Mouse (Mus musculus) CH12.LX (cell line): Measurements from ENCODE around the gene Sox12. TPM values are rescaled to one million over a fixed set of nuclear protein-coding genes. Genes with fewer than 3 reads are reported as not detected.

Source experiments
- DNase-seq: peaks from one replicate; pipeline ENCODE4 v3.0.0-alpha.2; 2013; ENCODE audit errors: extremely low read depth
- H3K27ac ChIP-seq: 2 replicates; pipeline ENCODE4 v1.5.1; 2012; ENCODE audit warnings: low read depth, mild to moderate bottlenecking, control low read depth, moderate library complexity; ENCODE audit not compliant: insufficient read depth
- H3K27me3 ChIP-seq: replicated peaks from 2 replicates; pipeline ENCODE3; 2012; ENCODE audit warnings: inconsistent platforms
- H3K36me3 ChIP-seq, 2 experiments: replicated peaks in 1 of 2; 2 replicates each; pipeline versions ENCODE3 to v1.6.1; 2012; ENCODE audit warnings: inconsistent platforms in 1 of 2, low read length in 1 of 2, mild to moderate bottlenecking in 1 of 2, mixed read lengths in 1 of 2, moderate library complexity in 1 of 2; ENCODE audit not compliant: control insufficient read depth in 1 of 2, insufficient read depth in 1 of 2
- H3K4me1 ChIP-seq, 2 experiments: 2 replicates each; pipeline ENCODE4 v1.6.1; 2012; ENCODE audit warnings: inconsistent platforms in 1 of 2, moderate library complexity in 1 of 2; ENCODE audit not compliant: insufficient read depth in 2 of 2, control insufficient read depth in 1 of 2
- H3K4me2 ChIP-seq: 2 replicates; pipeline ENCODE4 v1.6.1; 2012; ENCODE audit warnings: low read depth, mild to moderate bottlenecking, control low read depth; ENCODE audit not compliant: poor library complexity, insufficient read depth, severe bottlenecking
- H3K4me3 ChIP-seq, 3 experiments: fragments of 150-350 bp in 1 of 3; sonication (generic) in 1 of 3; replicated peaks in 1 of 3; 2 replicates each; pipeline versions ENCODE3 to v1.5.1; 2011 to 2012; ENCODE audit warnings: low read depth in 2 of 3, low read length in 2 of 3, mild to moderate bottlenecking in 2 of 3, moderate library complexity in 2 of 3, control low read depth in 1 of 3, improper control_type of control experiment in 1 of 3, inconsistent platforms in 1 of 3, mixed read lengths in 1 of 3; ENCODE audit not compliant: poor library complexity in 1 of 3
- H3K79me2 ChIP-seq: replicated peaks from 2 replicates; pipeline ENCODE4 v1.6.1; 2012; ENCODE audit warnings: mild to moderate bottlenecking, moderate library complexity; ENCODE audit not compliant: control insufficient read depth, poor library complexity, insufficient read depth, severe bottlenecking; ENCODE audit errors: extremely low read depth
- H3K9ac ChIP-seq: 2 replicates; pipeline ENCODE4 v1.6.1; 2012; ENCODE audit warnings: low read depth, mild to moderate bottlenecking, control low read depth, moderate library complexity; ENCODE audit not compliant: insufficient read depth
- H3K9me3 ChIP-seq: replicated peaks from 2 replicates; pipeline ENCODE3; 2012; ENCODE audit warnings: low read length, inconsistent platforms, mixed read lengths
- BHLHE40 ChIP-seq: IDR thresholded peaks from 2 replicates; pipeline ENCODE4 v1.6.1; 2011; ENCODE audit warnings: mild to moderate bottlenecking, low read depth, low read length, improper control_type of control experiment
- CHD1 ChIP-seq: IDR thresholded peaks from 2 replicates; pipeline ENCODE4 v1.6.1; 2012; ENCODE audit warnings: low read depth, low read length, improper control_type of control experiment, inconsistent platforms
- CHD2 ChIP-seq: IDR thresholded peaks from 2 replicates; pipeline ENCODE4 v1.6.1; 2011; ENCODE audit warnings: low read length, improper control_type of control experiment
- EP300 ChIP-seq: IDR thresholded peaks from 2 replicates; pipeline ENCODE4 v1.6.1; 2011; ENCODE audit warnings: low read length, improper control_type of control experiment
- GABPA ChIP-seq: IDR thresholded peaks from 2 replicates; pipeline ENCODE4 v1.6.1; 2012; ENCODE audit warnings: low read depth, low read length, improper control_type of control experiment, inconsistent platforms; ENCODE audit not compliant: insufficient replicate concordance
- JUND ChIP-seq: conservative IDR thresholded peaks from 2 replicates; pipeline ENCODE4 v1.6.1; 2011; ENCODE audit warnings: low read depth, low read length, improper control_type of control experiment
- MAFK ChIP-seq: IDR thresholded peaks from 2 replicates; pipeline ENCODE4 v1.6.1; 2011; ENCODE audit warnings: low read length, improper control_type of control experiment; ENCODE audit not compliant: insufficient replicate concordance
- MAX ChIP-seq: IDR thresholded peaks from 2 replicates; pipeline ENCODE4 v1.6.1; 2011; ENCODE audit warnings: low read length, improper control_type of control experiment
- MYC ChIP-seq: IDR thresholded peaks from 2 replicates; pipeline ENCODE4 v1.6.1; 2011; ENCODE audit warnings: low read depth, mild to moderate bottlenecking, improper control_type of control experiment, low read length
- POLR2A ChIP-seq: IDR thresholded peaks from 2 replicates; pipeline ENCODE4 v1.6.1; 2011; ENCODE audit warnings: low read depth, mild to moderate bottlenecking, improper control_type of control experiment, low read length
- POLR2AphosphoS2 ChIP-seq: IDR thresholded peaks from 2 replicates; pipeline ENCODE4 v1.6.1; 2011; ENCODE audit warnings: low read depth, low read length, improper control_type of control experiment
- RCOR1 ChIP-seq: conservative IDR thresholded peaks from 2 replicates; pipeline ENCODE4 v1.6.1; 2012; ENCODE audit warnings: low read depth, mild to moderate bottlenecking, inconsistent platforms, low read length, improper control_type of control experiment
- SIN3A ChIP-seq: IDR thresholded peaks from 2 replicates; pipeline ENCODE4 v1.6.1; 2012; ENCODE audit warnings: low read length, improper control_type of control experiment, inconsistent platforms
- TBP ChIP-seq: conservative IDR thresholded peaks from 2 replicates; pipeline ENCODE4 v1.6.1; 2011; ENCODE audit warnings: low read depth, low read length, improper control_type of control experiment
- TCF12 ChIP-seq: IDR thresholded peaks from 2 replicates; pipeline ENCODE4 v1.6.1; 2014; ENCODE audit warnings: low read depth, mild to moderate bottlenecking, inconsistent platforms, low read length, improper control_type of control experiment
- UBTF ChIP-seq: IDR thresholded peaks from 2 replicates; pipeline ENCODE4 v1.6.1; 2012; ENCODE audit warnings: low read depth, mild to moderate bottlenecking, inconsistent platforms, low read length, improper control_type of control experiment, moderate library complexity
- USF2 ChIP-seq: conservative IDR thresholded peaks from 2 replicates; pipeline ENCODE4 v1.6.1; 2011; ENCODE audit warnings: low read depth, low read length, improper control_type of control experiment
- ZC3H11A ChIP-seq: IDR thresholded peaks from 2 replicates; pipeline ENCODE4 v1.6.1; 2012; ENCODE audit warnings: low read depth, mild to moderate bottlenecking, inconsistent platforms, low read length, improper control_type of control experiment
- dilution Hi-C: fragments of 300-500 bp; cut with MboI; formaldehyde crosslinking; loops from 2 replicates; pipeline ENCODE4 v1.14.3; 2020; ENCODE audit warnings: low sequenced_read_pairs; ENCODE audit not compliant: extremely low pct_unique_long_range_greater_than_20kb, extremely low pct_ligation_motif_present
- in situ Hi-C: fragments of 300-500 bp; cut with MboI; formaldehyde crosslinking; loops from 3 replicates; pipeline ENCODE4 v1.14.3; 2019; ENCODE audit warnings: low sequenced_read_pairs, low pct_ligation_motif_present, low pct_unique_long_range_greater_than_20kb, mixed read lengths
- polyA plus RNA-seq: library from polyadenylated mRNA; unstranded; fragments of >175 nt; gene quantifications from 2 replicates; pipeline ENCODE4 v1.2.1, GENCODE M21; 2012; ENCODE audit warnings: low read depth; ENCODE audit not compliant: insufficient read length
- total RNA-seq, 2 experiments: library from RNA; depleted of rRNA; stranded (reverse); fragments of 300-350 nt in 1 of 2; fragments of >200 nt in 1 of 2; gene quantifications; 2 replicates each; pipeline ENCODE4 v1.2.3; 2012 to 2014

Sox12 gene
- total and polyA plus RNA-seq, 3 experiments = 0.09 TPM; not detected in 2

DNA sequence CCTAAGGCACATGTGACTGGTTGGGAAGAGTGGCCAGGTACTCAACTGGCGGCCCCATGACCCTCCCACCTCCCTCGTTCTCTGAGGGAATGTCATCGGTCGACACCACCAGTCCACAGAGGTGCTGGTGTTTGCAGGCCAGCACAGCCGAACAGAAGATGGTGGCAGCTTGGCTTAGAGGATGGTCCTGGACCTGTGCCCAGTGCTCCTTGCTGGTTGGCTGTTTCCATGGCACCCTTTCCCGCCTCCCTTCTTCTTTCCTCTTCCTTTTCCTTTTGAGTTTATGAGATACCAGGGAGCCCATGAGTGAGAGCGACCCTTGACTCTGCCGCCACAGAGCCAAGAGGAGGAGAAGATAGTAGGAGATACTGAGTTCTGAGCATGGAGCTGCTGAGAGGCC lies 45.4 kb upstream of the Sox12 start:
- H3K79me2 ChIP-seq = no peaks in the 10 kb centered on the region
- peaks cover 87% of the 10 kb centered on the region for H3K27me3 ChIP-seq
- DNase-seq = no peak
- no peak for TF ChIP-seq TCF12
- no peak overlapping the region for H3K9ac ChIP-seq
- H3K36me3 ChIP-seq = no peaks in the 10 kb centered on the region
- in situ Hi-C loops = no loop called here
- dilution Hi-C loops = no loop called here
- H3K27ac ChIP-seq = no peak overlapping the region
- H3K4me3 ChIP-seq = no peak overlapping the region
- H3K4me2 ChIP-seq = no peak overlapping the region
- H3K4me1 ChIP-seq = no peaks in the 10 kb centered on the region
- no peaks in the 10 kb centered on the region for H3K9me3 ChIP-seq

DNA sequence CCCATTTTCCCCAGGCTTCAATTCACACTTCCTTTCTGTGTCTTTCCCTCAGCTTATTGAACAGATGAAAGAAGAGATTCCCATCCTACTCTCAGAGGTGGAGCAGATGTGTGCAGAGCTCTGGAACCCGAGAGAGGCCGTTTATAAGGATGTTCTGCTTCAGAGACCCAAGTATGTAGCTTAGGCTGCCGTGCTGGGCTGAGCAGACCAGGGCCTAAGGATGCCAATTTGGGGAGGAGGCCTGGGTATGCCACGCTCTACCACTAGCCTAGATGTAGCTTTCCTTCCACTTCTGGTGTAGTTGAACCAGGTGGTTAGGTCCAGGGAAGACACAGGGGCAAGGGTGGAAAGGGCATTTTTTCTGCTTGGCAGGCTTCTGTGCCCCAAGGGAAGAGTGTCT lies 44.5 kb upstream of the Sox12 start:
- Histone ChIP-seq H3K79me2 (no peaks in the 10 kb centered on the region), H3K4me2 (no peak overlapping the region), H3K9me3 (no peaks in the 10 kb centered on the region), H3K9ac (no peak overlapping the region), H3K36me3 (no peaks in the 10 kb centered on the region), H3K27ac (no peak overlapping the region), H3K27me3 (peaks cover 79% of the 10 kb centered on the region), H3K4me3 (no peak overlapping the region), H3K4me1 (peaks cover 1 to 2% of the 10 kb centered on the region in 2 experiments; a peak in 2 of 4 replicates)
- TF ChIP-seq MYC (no peak), CHD1 (no peak), TBP (no peak), ZC3H11A (no peak), EP300 (no peak), MAFK (no peak), POLR2A (no peak), USF2 (no peak), BHLHE40 (no peak), UBTF (no peak)
- in situ Hi-C loops = no loop called here
- DNase-seq = no peak
- dilution Hi-C loops = no loop called here

DNA sequence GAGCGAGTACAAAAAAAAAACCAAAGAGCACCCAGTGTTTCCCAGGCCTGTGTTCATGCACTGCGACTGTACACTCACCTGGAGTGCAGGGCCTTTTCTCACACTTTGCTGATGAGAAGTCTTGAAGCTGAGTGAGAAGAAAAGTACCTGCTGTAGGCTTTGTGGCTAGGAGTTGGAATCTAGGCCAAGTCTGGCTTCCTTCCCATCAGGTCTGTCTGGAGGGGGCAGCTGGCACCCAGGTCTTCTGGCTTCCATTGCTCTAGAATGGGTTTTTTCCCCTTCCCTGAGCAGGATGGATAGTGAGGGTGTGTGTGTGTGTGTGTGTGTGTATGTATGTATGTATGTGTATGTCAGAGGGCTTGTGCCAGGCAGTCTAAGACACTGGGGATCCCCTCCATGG lies 42.0 kb upstream of the Sox12 start:
- Histone ChIP-seq H3K79me2 (no peaks in the 10 kb centered on the region), H3K9ac (no peak overlapping the region), H3K36me3 (no peaks in the 10 kb centered on the region), H3K4me2 (no peak overlapping the region), H3K27ac (no peak overlapping the region), H3K27me3 (peaks cover 81% of the 10 kb centered on the region), H3K4me1 (peaks cover 2 to 3% of the 10 kb centered on the region in 2 experiments; a peak in 2 of 4 replicates), H3K4me3 (no peak overlapping the region), H3K9me3 (no peaks in the 10 kb centered on the region)
- dilution Hi-C loops (no loop called here), in situ Hi-C loops (no loop called here)
- TF ChIP-seq TCF12 = no peak
- no peak for TF ChIP-seq JUND
- no peak for TF ChIP-seq GABPA
- TF ChIP-seq RCOR1 = no peak
- no peak for TF ChIP-seq SIN3A
- no peak for TF ChIP-seq MAX
- no peak for TF ChIP-seq EP300
- no peak for TF ChIP-seq CHD2
- no peak for TF ChIP-seq POLR2AphosphoS2
- TF ChIP-seq CHD1 = no peak
- DNase-seq = no peak
